ENCODE assay signal across 17 mouse cellular contexts in genomic region chr11:86981229-86981791, GRCm38 (mm10). TPM values are rescaled to one million over a fixed set of nuclear protein-coding genes. Genes with fewer than 3 reads are reported as not detected.
A peak's percentile ranks its signal among the peaks of the same experiment; 100 is the strongest.
DNase-seq lines count a peak whose midpoint lies in the region; ATAC-seq lines count a peak whose summit lies in the region.
"Had no signal": no experiment of that assay in that cellular context is flagged by ENCODE, and none has a peak within 500 bp of the region (broad histone marks: within the 10 kb centered on the region; RNA-seq: fewer than 3 reads in every experiment).

No protein-coding gene starts in this region.

- H3K27ac ChIP-seq in heart, embryonic 12.5 days (ENCODE audit: poor library complexity, severe bottlenecking): peak overlapping the region; percentile 51
- H3K27ac ChIP-seq in embryonic facial prominence, embryonic 14.5 days (replicated peaks; ENCODE audit: low read depth, low read length): peak overlapping the region; percentile 65
- H3K27ac ChIP-seq: embryonic facial prominence, embryonic 12.5 days; forebrain, embryonic 10.5 days; hindbrain, embryonic 13.5 days; liver, embryonic 12.5 days had no signal

- peaks cover 52% of the 10 kb centered on the region for H3K4me1 ChIP-seq in heart, embryonic 12.5 days (replicated peaks)
- peaks cover 28% of the 10 kb centered on the region for H3K4me1 ChIP-seq in megakaryocyte, embryonic 14.5 days
- H3K4me1 ChIP-seq in embryonic facial prominence, embryonic 14.5 days (ENCODE audit: control insufficient read depth, insufficient read depth, low read length): peaks cover 12% of the 10 kb centered on the region
- H3K4me1 ChIP-seq: intestine, embryonic 15.5 days had no signal

- 0 out of 2 replicates have a peak, but pooled peaks cover 3% of the 10 kb centered on the region for H3K9me3 ChIP-seq in heart, embryonic 12.5 days (replicated peaks)
- H3K9me3 ChIP-seq in megakaryocyte, embryonic 14.5 days: peaks cover 6% of the 10 kb centered on the region; the same call in 1 of the 2 replicates
- no peaks in the 10 kb centered on the region for H3K9me3 ChIP-seq in embryonic facial prominence, embryonic 14.5 days (ENCODE audit: control insufficient read depth, low read length)
- H3K9me3 ChIP-seq: embryonic facial prominence, embryonic 12.5 days; forebrain, embryonic 10.5 days; hindbrain, embryonic 13.5 days; intestine, embryonic 15.5 days; liver, embryonic 12.5 days had no signal

- intact Hi-C loops in heart, postnatal 14 days (cut with DNase I): no loop called here

- no peaks in the 10 kb centered on the region for H3K27me3 ChIP-seq in heart, embryonic 12.5 days (replicated peaks)
- peaks cover 27% of the 10 kb centered on the region for H3K27me3 ChIP-seq in megakaryocyte, embryonic 14.5 days (replicated peaks)
- no peaks in the 10 kb centered on the region for H3K27me3 ChIP-seq in embryonic facial prominence, embryonic 14.5 days (replicated peaks; ENCODE audit: control insufficient read depth, insufficient read depth, low read length)
- H3K27me3 ChIP-seq: embryonic facial prominence, embryonic 12.5 days; hindbrain, embryonic 13.5 days; intestine, embryonic 15.5 days; liver, embryonic 12.5 days had no signal

- H3K4me2 ChIP-seq in heart, embryonic 12.5 days: no peak overlapping the region
- H3K4me2 ChIP-seq in embryonic facial prominence, embryonic 14.5 days (ENCODE audit: low read depth, low read length): no peak overlapping the region
- H3K4me2 ChIP-seq: embryonic facial prominence, embryonic 12.5 days; hindbrain, embryonic 13.5 days; intestine, embryonic 15.5 days; liver, embryonic 12.5 days; lung, embryonic 14.5 days had no signal

- no peak overlapping the region for H3K9ac ChIP-seq in heart, embryonic 12.5 days
- no peak overlapping the region for H3K9ac ChIP-seq in embryonic facial prominence, embryonic 14.5 days (ENCODE audit: low read depth, low read length)
- H3K9ac ChIP-seq: embryonic facial prominence, embryonic 12.5 days; hindbrain, embryonic 13.5 days; intestine, embryonic 15.5 days; liver, embryonic 12.5 days; lung, embryonic 14.5 days had no signal

- ATAC-seq in heart, embryonic 12.5 days (ENCODE audit: insufficient number of reproducible peaks, low FRiP score): no peak
- ATAC-seq in megakaryocyte, adult 5-6 weeks (ENCODE audit: poor library complexity, severe bottlenecking): no peak
- peak; percentile 30; the same call in 1 of the 2 replicates for ATAC-seq in embryonic facial prominence, embryonic 14.5 days (ENCODE audit: low read depth)
- peak; percentile 67 for ATAC-seq in megakaryocyte-erythroid progenitor cell, adult 5-6 weeks (replicated peaks; ENCODE audit: low FRiP score, low TSS enrichment, poor library complexity, severe bottlenecking)
- ATAC-seq: intestine, embryonic 15.5 days; liver, embryonic 12.5 days had no signal

- 34% methylated on average over 5 of the region's 5 CpGs for WGBS in heart, embryonic 12.5 days
- WGBS in embryonic facial prominence, embryonic 14.5 days: 47% methylated on average over 5 of the region's 5 CpGs

- peaks cover 32% of the 10 kb centered on the region for H3K36me3 ChIP-seq in heart, embryonic 12.5 days
- peaks cover 7% of the 10 kb centered on the region for H3K36me3 ChIP-seq in megakaryocyte, embryonic 14.5 days (replicated peaks; ENCODE audit: low read length)
- 0 out of 2 replicates have a peak, but pooled peaks cover 7% of the 10 kb centered on the region for H3K36me3 ChIP-seq in embryonic facial prominence, embryonic 14.5 days (ENCODE audit: control insufficient read depth, insufficient read depth, low read length)
- H3K36me3 ChIP-seq: forebrain, embryonic 10.5 days; intestine, embryonic 15.5 days; liver, embryonic 12.5 days had no signal

- no peak overlapping the region for H3K4me3 ChIP-seq in heart, embryonic 12.5 days
- peak overlapping the region; percentile 42 for H3K4me3 ChIP-seq in megakaryocyte, embryonic 14.5 days (replicated peaks)
- no peak overlapping the region for H3K4me3 ChIP-seq in embryonic facial prominence, embryonic 14.5 days (ENCODE audit: low read depth, low read length)
- H3K4me3 ChIP-seq: embryonic facial prominence, embryonic 12.5 days; forebrain, embryonic 10.5 days; hindbrain, embryonic 13.5 days; intestine, embryonic 15.5 days; liver, embryonic 12.5 days; myocyte had no signal

- DNase-seq in heart, postnatal 14 days: no peak
- DNase-seq in embryonic facial prominence, embryonic 14.5 days (ENCODE audit: low spot score): peak; percentile 71
- DNase-seq in natural killer cell, adult 2 months (ENCODE audit: low spot score in 2 of 2): no peak
- no peak for DNase-seq in urinary bladder, postnatal 25 days (ENCODE audit: low spot score)
- DNase-seq: cerebellum, postnatal 36 days; lung, embryonic 14.5 days; midbrain, embryonic 14.5 days had no signal

RNA-seq across cellular contexts. Expression of gene Ypel2, which starts 12.2 kb away (rescaled TPM):
- polyA plus RNA-seq in heart, embryonic 12.5 days (2016; fragmentation: Nextera tagmentation; extraction: Ambion mirVana): 24.0 and 25.8 TPM in 2 replicates
- total RNA-seq in heart, postnatal 14 days (2021): 10 to 100 TPM; 24.7 to 24.8 TPM
- 1.7 and 4.5 TPM in 2 replicates for polyA plus RNA-seq in megakaryocyte, embryonic 14.5 days (2012; ENCODE audit: insufficient read depth, low replicate concordance)
- total RNA-seq in megakaryocyte, adult 5-6 weeks (2015): 6.7 and 7.5 TPM in 2 replicates
- 5.6 and 6.9 TPM in 2 replicates for total RNA-seq in megakaryocyte, adult 5-6 weeks (2017)
- 7.8 and 8.6 TPM in 2 replicates for polyA plus RNA-seq in embryonic facial prominence, embryonic 14.5 days (2014; fragmentation: Nextera tagmentation; extraction: Ambion mirVana)
- total RNA-seq in megakaryocyte-erythroid progenitor cell, adult 5-6 weeks (2014; fragmentation: Nextera tagmentation): 0.79 and 1.0 TPM in 2 replicates
- total RNA-seq in megakaryocyte-erythroid progenitor cell, adult 5-6 weeks (2017): 1.0 TPM in 2 replicates

Comparison
In these comparisons a context has a peak if more than half of its experiments do, and no peak if none do; other contexts are left out.
1. ATAC-seq: peak in embryonic facial prominence, embryonic 14.5 days (single experiment) and megakaryocyte-erythroid progenitor cell, adult 5-6 weeks (single experiment); none in heart, embryonic 12.5 days (single experiment) and megakaryocyte, adult 5-6 weeks (single experiment).